Mouse (Mus musculus): Measurements from ENCODE around the gene Cep41.

DNA sequence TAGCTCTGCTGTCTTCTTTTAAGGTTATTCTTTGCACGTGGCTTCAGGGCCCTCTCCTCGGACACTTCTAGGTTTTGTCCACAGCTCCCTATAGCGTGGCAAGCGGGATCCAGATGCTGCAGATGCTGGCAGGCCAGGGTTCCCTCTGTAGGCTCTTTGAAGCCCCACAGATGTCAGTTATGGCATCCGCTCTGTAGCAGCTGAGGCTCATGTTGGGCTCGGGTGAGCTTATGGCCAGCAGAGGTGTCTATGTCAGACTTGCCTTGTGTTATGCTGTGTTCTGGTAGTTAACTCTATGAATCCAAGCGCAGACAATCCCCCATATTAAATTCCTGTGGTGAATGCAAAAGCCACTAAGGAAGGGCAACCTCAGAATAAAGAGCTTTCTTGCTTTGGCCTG is 13.1 kb downstream of the Cep41 start:
- TF ChIP-seq CTCF (IDR thresholded peaks at IDR 0.05; ENCODE audit: borderline replicate concordance, control insufficient read depth, extremely low read depth, insufficient read depth, low read length, poor library complexity), result no peak
- TF ChIP-seq POLR2A (IDR thresholded peaks at IDR 0.05; ENCODE audit: control insufficient read depth, extremely low read depth, insufficient read depth, low read length, poor library complexity), result no peak
